Mouse (Mus musculus) MEL (cell line): Measurements from ENCODE around the gene Ptger1. TPM values are rescaled to one million over a fixed set of nuclear protein-coding genes. Genes with fewer than 3 reads are reported as not detected.

Experiments
- DNase-seq: peaks from one replicate; pipeline ENCODE4 v3.0.0; 2011; ENCODE audit warnings: low read depth, low spot score
- H3K27ac ChIP-seq: 2 replicates; pipeline ENCODE4 v1.5.1; 2012; ENCODE audit warnings: low read depth, mild to moderate bottlenecking, control low read depth, low read length, moderate library complexity; ENCODE audit not compliant: control insufficient read depth
- H3K27me3 ChIP-seq, 2 experiments: fragments of 150-350 bp in 1 of 2; sonication (generic) in 1 of 2; 2 replicates each; pipeline ENCODE4 v1.6.1; 2012; ENCODE audit warnings: low read length in 2 of 2, mild to moderate bottlenecking in 2 of 2, improper control_type of control experiment in 1 of 2, moderate library complexity in 1 of 2; ENCODE audit not compliant: insufficient read depth in 2 of 2, control insufficient read depth in 1 of 2
- H3K36me3 ChIP-seq, 2 experiments: 2 replicates each; pipeline ENCODE4 v1.6.1; 2012 to 2014; ENCODE audit warnings: low read length in 2 of 2, improper control_type of control experiment in 1 of 2, inconsistent platforms in 1 of 2, mild to moderate bottlenecking in 1 of 2; ENCODE audit not compliant: insufficient read depth in 2 of 2, control insufficient read depth in 1 of 2
- H3K4me1 ChIP-seq, 2 experiments: fragments of 150-350 bp in 1 of 2; sonication (generic) in 1 of 2; 2 replicates each; pipeline ENCODE4 v1.6.1; 2012; ENCODE audit warnings: low read length in 2 of 2, improper control_type of control experiment in 1 of 2, mild to moderate bottlenecking in 1 of 2; ENCODE audit not compliant: insufficient read depth in 2 of 2, control insufficient read depth in 1 of 2
- H3K4me3 ChIP-seq, 2 experiments: fragments of 150-350 bp in 1 of 2; sonication (generic) in 1 of 2; 2 replicates each; pipeline ENCODE4 v1.5.1; 2012; ENCODE audit warnings: low read depth in 2 of 2, low read length in 2 of 2, mild to moderate bottlenecking in 2 of 2, moderate library complexity in 2 of 2, control low read depth in 1 of 2, improper control_type of control experiment in 1 of 2; ENCODE audit not compliant: control insufficient read depth in 1 of 2, insufficient read depth in 1 of 2
- H3K79me2 ChIP-seq: 2 replicates; pipeline ENCODE4 v1.6.1; 2012; ENCODE audit warnings: mild to moderate bottlenecking, low read length, moderate library complexity; ENCODE audit not compliant: control insufficient read depth, poor library complexity, insufficient read depth
- H3K9ac ChIP-seq: 2 replicates; pipeline ENCODE4 v1.6.1; 2012; ENCODE audit warnings: low read depth, mild to moderate bottlenecking, control low read depth, low read length, moderate library complexity; ENCODE audit not compliant: control insufficient read depth, poor library complexity, severe bottlenecking
- H3K9me3 ChIP-seq: fragments of 150-350 bp; sonication (generic); replicated peaks from 2 replicates; pipeline ENCODE4 v1.6.1; 2012; ENCODE audit warnings: mild to moderate bottlenecking, low read length, improper control_type of control experiment, moderate library complexity; ENCODE audit not compliant: insufficient read depth
- CHD2 ChIP-seq: IDR thresholded peaks from 2 replicates; pipeline ENCODE4 v1.6.1; 2011; ENCODE audit warnings: low read length, improper control_type of control experiment
- CTCF ChIP-seq, 3 experiments: IDR thresholded peaks in 2 of 3; conservative IDR thresholded peaks in 1 of 3; 2 replicates each; pipeline ENCODE4 v1.5.1; 2011 to 2012; ENCODE audit warnings: low read length in 3 of 3, low read depth in 2 of 3, mild to moderate bottlenecking in 2 of 3, improper control_type of control experiment in 1 of 3, inconsistent platforms in 1 of 3, mixed read lengths in 1 of 3, moderate library complexity in 1 of 3; ENCODE audit not compliant: control insufficient read depth in 1 of 3, insufficient read depth in 1 of 3, poor library complexity in 1 of 3, severe bottlenecking in 1 of 3
- ETS1 ChIP-seq: IDR thresholded peaks from 2 replicates; pipeline ENCODE4 v1.6.1; 2012; ENCODE audit warnings: low read depth, mild to moderate bottlenecking, inconsistent platforms, low read length, improper control_type of control experiment, moderate library complexity
- GABPA ChIP-seq: IDR thresholded peaks from 2 replicates; pipeline ENCODE4 v1.6.1; 2012; ENCODE audit warnings: low read depth, mild to moderate bottlenecking, inconsistent platforms, low read length, improper control_type of control experiment, moderate library complexity
- GATA1 ChIP-seq: IDR thresholded peaks from 2 replicates; pipeline ENCODE4 v1.6.1; 2011; ENCODE audit warnings: low read depth, low read length, improper control_type of control experiment
- KAT2A ChIP-seq: conservative IDR thresholded peaks from 2 replicates; pipeline ENCODE4 v1.6.1; 2012; ENCODE audit warnings: low read depth, low read length, improper control_type of control experiment, inconsistent platforms
- MAX ChIP-seq: IDR thresholded peaks from 2 replicates; pipeline ENCODE4 v1.6.1; 2011; ENCODE audit warnings: low read length, improper control_type of control experiment
- MAZ ChIP-seq: IDR thresholded peaks from 2 replicates; pipeline ENCODE4 v1.6.1; 2012; ENCODE audit warnings: low read depth, mild to moderate bottlenecking, inconsistent platforms, low read length, improper control_type of control experiment
- MEF2A ChIP-seq: IDR thresholded peaks from 2 replicates; pipeline ENCODE4 v1.6.1; 2014; ENCODE audit warnings: low read depth, mild to moderate bottlenecking, inconsistent platforms, low read length, improper control_type of control experiment; ENCODE audit not compliant: poor library complexity, insufficient replicate concordance, severe bottlenecking; ENCODE audit errors: extremely low read depth
- MYC ChIP-seq: IDR thresholded peaks from 2 replicates; pipeline ENCODE4 v1.6.1; 2011; ENCODE audit warnings: low read depth, mild to moderate bottlenecking, low read length, improper control_type of control experiment, moderate library complexity
- NRF1 ChIP-seq: IDR thresholded peaks from 2 replicates; pipeline ENCODE4 v1.6.1; 2014; ENCODE audit warnings: low read depth, mild to moderate bottlenecking, inconsistent platforms, low read length, improper control_type of control experiment, moderate library complexity; ENCODE audit not compliant: poor library complexity, insufficient read depth, severe bottlenecking
- POLR2AphosphoS2 ChIP-seq: IDR thresholded peaks from 2 replicates; pipeline ENCODE4 v1.6.1; 2011; ENCODE audit warnings: low read length, improper control_type of control experiment
- POLR2AphosphoS5 ChIP-seq: IDR thresholded peaks from 2 replicates; pipeline ENCODE4 v1.6.1; 2012; ENCODE audit warnings: low read depth, borderline replicate concordance, mild to moderate bottlenecking, inconsistent platforms, low read length, moderate library complexity, mixed read lengths
- RAD21 ChIP-seq: IDR thresholded peaks from 2 replicates; pipeline ENCODE4 v1.6.1; 2011; ENCODE audit warnings: mild to moderate bottlenecking, low read depth, low read length, improper control_type of control experiment
- SIN3A ChIP-seq: IDR thresholded peaks from 2 replicates; pipeline ENCODE4 v1.6.1; 2012; ENCODE audit warnings: low read length, improper control_type of control experiment, inconsistent platforms
- SMC3 ChIP-seq: IDR thresholded peaks from 2 replicates; pipeline ENCODE4 v1.6.1; 2011; ENCODE audit warnings: low read depth, low read length, improper control_type of control experiment
- ZMIZ1 ChIP-seq: IDR thresholded peaks from 2 replicates; pipeline ENCODE4 v1.6.1; 2012; ENCODE audit warnings: low read depth, mild to moderate bottlenecking, inconsistent platforms, low read length, improper control_type of control experiment, moderate library complexity
- ZNF384 ChIP-seq: IDR thresholded peaks from 2 replicates; pipeline ENCODE4 v1.6.1; 2012; ENCODE audit warnings: low read depth, mild to moderate bottlenecking, inconsistent platforms, low read length, improper control_type of control experiment
- polyA plus RNA-seq, 2 experiments: library from polyadenylated mRNA; stranded (reverse) in 1 of 2; unstranded in 1 of 2; fragments of >175 nt in 1 of 2; fragments of >200 nt in 1 of 2; gene quantifications; 2 replicates each; pipeline versions ENCODE4 v1.2.1 to v1.2.4; 2012; ENCODE audit warnings: low replicate concordance in 2 of 2, low read depth in 1 of 2; ENCODE audit not compliant: insufficient read length in 2 of 2, insufficient read depth in 1 of 2, missing spikeins in 1 of 2
- total RNA-seq: library from RNA; depleted of rRNA; stranded (reverse); fragments of 300-350 nt; gene quantifications from 2 replicates; pipeline ENCODE4 v1.2.3, GENCODE M21; 2012

Gene Ptger1
- total and polyA plus RNA-seq, 3 experiments = 3.1 to 4.0 TPM; not detected in 1

DNA sequence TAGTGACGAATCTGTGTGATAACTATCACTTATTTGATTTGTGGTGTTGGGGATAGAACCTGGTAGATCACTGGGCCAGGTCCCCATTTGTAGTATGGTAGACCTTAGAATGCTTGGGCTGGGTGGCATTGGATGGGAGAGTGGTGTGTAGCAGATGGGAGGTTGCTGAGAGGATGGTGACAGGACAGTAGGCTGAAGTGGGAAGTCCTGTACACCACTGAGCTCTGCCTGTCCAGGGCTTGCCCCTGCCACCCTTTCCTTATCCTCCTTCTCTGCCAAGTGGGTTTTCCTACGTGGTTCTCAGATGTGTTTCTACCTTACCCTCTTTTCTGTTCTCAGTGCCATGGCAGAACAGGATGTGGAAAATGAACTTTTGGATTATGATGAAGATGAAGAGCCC is 52.6 kb downstream of the Ptger1 start:
- H3K4me3 ChIP-seq = no peak overlapping the region
- H3K27ac ChIP-seq = no peak overlapping the region
- H3K9ac ChIP-seq = no peak overlapping the region
- H3K36me3 ChIP-seq = peaks cover 15 to 24% of the 10 kb centered on the region in 2 experiments
- no peak for DNase-seq
- H3K4me1 ChIP-seq = peaks cover 7 to 12% of the 10 kb centered on the region in 2 experiments
- H3K9me3 ChIP-seq = no peaks in the 10 kb centered on the region
- peaks cover 50% of the 10 kb centered on the region for H3K79me2 ChIP-seq
- no peaks in the 10 kb centered on the region for H3K27me3 ChIP-seq
- TF ChIP-seq ETS1 (no peak), NRF1 (no peak), MAX (no peak), ZMIZ1 (no peak), SIN3A (no peak)

- Histone ChIP-seq H3K9me3 (no peaks in the 10 kb centered on the region), H3K4me1 (peaks cover 7 to 12% of the 10 kb centered on the region in 2 experiments), H3K9ac (no peak overlapping the region), H3K79me2 (peaks cover 50% of the 10 kb centered on the region), H3K27ac (no peak overlapping the region), H3K27me3 (no peaks in the 10 kb centered on the region), H3K36me3 (peaks cover 15 to 24% of the 10 kb centered on the region in 2 experiments), H3K4me3 (no peak overlapping the region)
- no peak for DNase-seq
- TF ChIP-seq RAD21 (no peak), CTCF (IDR thresholded peaks at IDR 0.05 in 2 of 3, conservative IDR thresholded peaks at IDR 0.05 in 1 of 3; ENCODE audit: control insufficient read depth in 1 of 3, insufficient read depth in 1 of 3, low read depth in 2 of 3, low read length in 3 of 3, poor library complexity in 1 of 3, severe bottlenecking in 1 of 3) (no peak), MYC (no peak), GABPA (no peak), POLR2AphosphoS5 (no peak), SMC3 (no peak), MEF2A (no peak), MAZ (no peak), ZMIZ1 (no peak), ZNF384 (no peak), GATA1 (no peak)
Observed at GRCm38 (mm10) chr8:83719693-83720092, 53.2 kb downstream of the Ptger1 start.

DNA sequence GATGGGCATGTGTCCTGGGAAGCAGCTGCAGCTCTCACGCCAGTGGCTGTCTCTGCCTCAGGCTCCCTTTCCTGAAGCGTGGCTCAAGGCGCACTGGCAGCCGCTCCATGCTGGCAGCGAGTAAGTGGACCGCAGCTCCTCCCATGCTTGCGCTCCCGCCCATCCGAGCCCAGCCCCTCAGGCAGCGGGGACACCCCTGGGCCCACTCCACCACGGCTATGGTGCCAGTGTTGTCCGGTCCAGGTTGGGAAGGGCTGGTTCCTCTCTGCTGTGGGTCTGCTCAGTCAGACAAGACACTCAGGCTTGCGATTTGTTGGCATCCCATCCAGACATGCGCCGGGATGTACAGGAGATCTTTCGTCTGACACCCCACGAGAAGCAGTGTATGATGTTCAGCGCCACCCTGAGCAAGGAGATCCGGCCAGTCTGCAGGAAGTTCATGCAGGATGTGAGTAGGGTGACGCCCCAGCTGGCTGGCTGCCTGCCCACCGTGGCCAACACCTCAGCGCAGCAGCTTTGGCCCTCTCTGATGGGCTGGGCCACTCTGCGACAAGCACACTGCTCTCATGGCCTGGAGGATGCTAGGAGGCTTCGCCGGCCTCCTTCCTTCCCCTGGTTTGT is 55.0 kb downstream of the Ptger1 start:
- Histone ChIP-seq H3K4me3 (no peak overlapping the region), H3K4me1 (peaks cover 4 to 6% of the 10 kb centered on the region in 2 experiments), H3K9me3 (no peaks in the 10 kb centered on the region)
- DNase-seq = no peak
- TF ChIP-seq POLR2AphosphoS5 = no peak
- no peak for TF ChIP-seq RAD21
- no peak for TF ChIP-seq MAX
- no peak; the same call in 1 of the 2 replicates for TF ChIP-seq POLR2AphosphoS2
- no peak for TF ChIP-seq SIN3A
- no peak for TF ChIP-seq CHD2
- TF ChIP-seq NRF1 = no peak
- no peak for TF ChIP-seq KAT2A
- TF ChIP-seq, all 39 proteins: peak for 0
- H3K36me3 ChIP-seq = peaks cover 13 to 37% of the 10 kb centered on the region in 2 experiments
- H3K27me3 ChIP-seq = no peaks in the 10 kb centered on the region
- H3K79me2 ChIP-seq = peaks cover 35% of the 10 kb centered on the region
- no peak overlapping the region for H3K27ac ChIP-seq
- H3K9ac ChIP-seq = no peak overlapping the region
